ENCODE assay signal across 8 mouse cellular contexts in the genomic region with DNA sequence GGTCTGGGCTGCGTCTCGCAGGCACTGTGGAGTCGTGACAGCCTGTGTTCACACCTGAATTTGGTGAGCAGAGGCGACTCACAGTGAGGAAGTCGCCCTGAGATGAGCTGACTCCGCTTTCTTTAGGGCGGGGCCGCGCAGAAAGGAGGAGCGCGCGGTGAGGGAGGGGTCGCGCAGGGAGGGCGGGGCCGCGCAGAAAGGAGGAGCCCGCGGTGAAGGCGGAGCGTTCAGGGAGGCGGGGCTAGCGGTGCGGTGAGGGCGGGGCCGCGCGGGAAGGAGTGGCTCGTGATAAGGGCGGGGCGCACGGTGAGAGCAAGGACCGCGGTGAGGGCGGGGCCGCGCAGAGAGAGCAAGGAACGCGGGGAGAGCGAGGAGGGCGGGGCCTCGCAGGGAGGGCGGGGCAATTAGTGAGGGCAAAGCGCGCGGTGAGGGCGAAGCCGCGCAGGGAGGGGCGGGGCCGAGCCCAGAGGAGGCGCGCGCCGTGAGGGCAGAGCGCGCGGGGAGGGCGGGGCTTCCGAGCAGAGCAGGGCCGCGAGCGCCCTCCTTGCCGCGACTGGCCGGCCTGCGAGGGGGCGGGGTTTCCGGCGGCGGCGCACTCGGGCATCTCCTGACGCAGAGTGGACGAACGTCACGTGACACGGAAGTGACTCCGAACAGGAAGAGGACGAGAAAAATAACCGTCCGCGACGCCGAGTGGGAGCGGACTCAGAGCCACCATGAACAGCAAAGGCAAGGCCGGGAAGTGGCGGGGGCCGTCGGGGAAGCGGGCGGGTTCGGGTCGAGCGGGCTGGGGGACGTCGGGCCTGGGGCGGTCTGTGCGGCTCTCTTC. TPM values are rescaled to one million over a fixed set of nuclear protein-coding genes. Genes with fewer than 3 reads are reported as not detected.
A peak's percentile ranks its signal among the peaks of the same experiment; 100 is the strongest.
DNase-seq lines count a peak whose midpoint lies in the region; ATAC-seq and TF ChIP-seq lines count a peak whose summit lies in the region.

A gene (plus strand): TSS at position 354 of the 829 bp plus-strand sequence.

- peak; percentile 97 for DNase-seq in WW6 (ENCODE audit: low read depth, low spot score)
- DNase-seq in cerebellum, postnatal 4 days (ENCODE audit: low spot score in 2 of 2), result peak; percentile 95 to 98
- DNase-seq in gastrocnemius, adult 2 months, result peak; percentile 99
- peak; percentile 98 for DNase-seq in hindbrain, postnatal 0 days (ENCODE audit: low spot score)
- peak; percentile 97 to 98 for DNase-seq in left cerebral cortex, adult 2 months (ENCODE audit: extremely low spot score in 1 of 2, low spot score in 2 of 2)
- peak; percentile 97 to 98 for DNase-seq in right cerebral cortex, adult 2 months (ENCODE audit: low spot score in 2 of 2)
- DNase-seq in urinary bladder, postnatal 14 days (ENCODE audit: low spot score), result peak; percentile 99

- H3K27me3 ChIP-seq in hindbrain, postnatal 0 days (ENCODE audit: insufficient read depth, low read length), result no peaks in the 10 kb centered on the region

- H3K9ac ChIP-seq in hindbrain, postnatal 0 days (replicated peaks; ENCODE audit: low read length), result peak within 1 kb of the TSS; percentile 95

- peak; percentile 30; the same call in 1 of the 2 replicates for TF ChIP-seq CTCF in gastrocnemius, adult 2 months (IDR thresholded peaks at IDR 0.05)
- no peak for TF ChIP-seq CTCF in hindbrain, postnatal 0 days (IDR thresholded peaks at IDR 0.05; ENCODE audit: low read depth)
- TF ChIP-seq CTCF in left cerebral cortex, adult 2 months (IDR thresholded peaks at IDR 0.05), result peak; percentile 7; the same call in 1 of the 2 replicates

- peak within 1 kb of the TSS; percentile 100 for H3K27ac ChIP-seq in gastrocnemius, adult 2 months
- peak within 1 kb of the TSS; percentile 99 for H3K27ac ChIP-seq in hindbrain, postnatal 0 days
- H3K27ac ChIP-seq in left cerebral cortex, adult 2 months, result peak within 1 kb of the TSS; percentile 99

- WGBS in hindbrain, postnatal 0 days, result 2% methylated on average over 87 of the region's 99 CpGs

- peaks cover 7% of the 10 kb centered on the region for H3K4me1 ChIP-seq in hindbrain, postnatal 0 days (ENCODE audit: insufficient read depth, low read length)

- peak; percentile 92 for ATAC-seq in hindbrain, postnatal 0 days
- ATAC-seq in megakaryocyte, adult 5-6 weeks (ENCODE audit: poor library complexity, severe bottlenecking), result peak; percentile 74

- H3K4me2 ChIP-seq in hindbrain, postnatal 0 days (ENCODE audit: low read depth, low read length), result peak within 1 kb of the TSS; percentile 71

- peaks cover 23% of the 10 kb centered on the region for H3K36me3 ChIP-seq in hindbrain, postnatal 0 days (ENCODE audit: insufficient read depth, low read length)

- intact Hi-C loops in gastrocnemius, adult 2 months (cut with DNase I), result loop anchor here (5.0 to 10.0 kb wide), 5 partner anchors 63 to 1460 kb away; a partner anchor contains a TSS
- intact Hi-C loops in left cerebral cortex, adult 2 months (cut with DNase I), result loop anchor here (5.0 to 10.0 kb wide), 4 partner anchors 63 to 313 kb away; a partner anchor contains a TSS

- peak within 1 kb of the TSS; percentile 90 for H3K4me3 ChIP-seq in gastrocnemius, adult 2 months
- H3K4me3 ChIP-seq in hindbrain, postnatal 0 days (ENCODE audit: low read length), result peak within 1 kb of the TSS; percentile 88
- peak within 1 kb of the TSS; percentile 72 for H3K4me3 ChIP-seq in left cerebral cortex, adult 2 months

- H3K9me3 ChIP-seq in hindbrain, postnatal 0 days (ENCODE audit: low read length), result no peaks in the 10 kb centered on the region

RNA-seq across cellular contexts. Expression of the gene that starts here (rescaled TPM):
- total RNA-seq in gastrocnemius, adult 2 months (2021), result 10 to 100 TPM; 61.3 to 72.4 TPM
- total RNA-seq in hindbrain, postnatal 0 days (2014; rRNA removed), result 108 and 141 TPM in 2 replicates
- 156 and 164 TPM in 2 replicates for polyA plus RNA-seq in hindbrain, postnatal 0 days (2015; fragmentation: Nextera tagmentation; extraction: Ambion mirVana)
- 100 to 1,000 TPM; 108 to 109 TPM for total RNA-seq in left cerebral cortex, adult 2 months (2021)
- 576 and 578 TPM in 2 replicates for total RNA-seq in megakaryocyte, adult 5-6 weeks (2015)
- 242 and 284 TPM in 2 replicates for total RNA-seq in megakaryocyte, adult 5-6 weeks (2017)

Comparison
In these comparisons a context has a peak if more than half of its experiments do, and no peak if none do; other contexts are left out.
1. Peak in every context shown above with its lines: DNase-seq, ATAC-seq, H3K4me3 ChIP-seq and H3K27ac ChIP-seq.